ENCODE assay signal across 19 mouse cellular contexts in the genomic region with DNA sequence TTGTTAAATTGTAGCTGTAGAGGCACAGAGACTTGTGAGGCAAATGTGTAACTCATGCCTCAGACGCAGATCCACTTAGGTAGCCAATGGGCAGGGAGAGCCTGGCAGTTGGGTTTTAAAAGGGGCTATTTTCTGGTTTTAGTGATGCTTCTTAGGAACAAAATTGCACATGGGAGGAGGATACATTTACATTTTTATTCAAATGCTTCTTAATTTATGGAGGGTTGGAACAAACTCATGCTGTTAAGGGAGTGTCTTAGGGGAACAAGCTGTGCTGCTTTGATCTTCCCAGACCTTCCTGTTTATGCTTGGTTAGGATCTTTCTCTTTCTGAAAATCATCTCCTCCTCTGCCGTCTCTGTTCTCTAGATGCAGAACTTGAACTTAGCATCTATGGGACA.
DNase-seq lines count a peak whose midpoint lies in the region; ATAC-seq and TF ChIP-seq lines count a peak whose summit lies in the region.
"Had no signal": no experiment of that assay in that cellular context is flagged by ENCODE, and none has a peak within 500 bp of the region (broad histone marks: within the 10 kb centered on the region; RNA-seq: fewer than 3 reads in every experiment).

No protein-coding gene starts in this region.

- H3K27ac ChIP-seq in forebrain, embryonic 13.5 days: no peak overlapping the region
- no peak overlapping the region for H3K27ac ChIP-seq in forebrain, embryonic 10.5 days
- H3K27ac ChIP-seq in hindbrain, embryonic 12.5 days: no peak overlapping the region
- no peak overlapping the region for H3K27ac ChIP-seq in hindbrain, embryonic 14.5 days
- no peak overlapping the region for H3K27ac ChIP-seq in midbrain, embryonic 14.5 days (replicated peaks; ENCODE audit: low read depth, low read length)
- H3K27ac ChIP-seq in midbrain, postnatal 0 days (ENCODE audit: low read depth, low read length): no peak overlapping the region
- H3K27ac ChIP-seq in forebrain, postnatal 0 days (ENCODE audit: low read depth, low read length): no peak overlapping the region
- H3K27ac ChIP-seq: embryonic facial prominence, embryonic 13.5 days; gastrocnemius, adult 2 months; heart, embryonic 13.5 days; hindbrain, embryonic 15.5 days had no signal

- H3K4me3 ChIP-seq in forebrain, embryonic 13.5 days: no peak overlapping the region
- H3K4me3 ChIP-seq in forebrain, embryonic 10.5 days: no peak overlapping the region
- no peak overlapping the region for H3K4me3 ChIP-seq in hindbrain, embryonic 12.5 days
- H3K4me3 ChIP-seq in hindbrain, embryonic 14.5 days (replicated peaks; ENCODE audit: low read length): no peak overlapping the region
- H3K4me3 ChIP-seq in midbrain, embryonic 14.5 days (replicated peaks; ENCODE audit: low read depth, low read length): no peak overlapping the region
- no peak overlapping the region for H3K4me3 ChIP-seq in midbrain, postnatal 0 days (ENCODE audit: low read depth, low read length)
- no peak overlapping the region for H3K4me3 ChIP-seq in forebrain, postnatal 0 days (ENCODE audit: low read depth, low read length)
- H3K4me3 ChIP-seq: embryonic facial prominence, embryonic 13.5 days; gastrocnemius, adult 2 months; heart, embryonic 13.5 days; hindbrain, embryonic 15.5 days had no signal

- no peak overlapping the region for H3K4me2 ChIP-seq in forebrain, embryonic 13.5 days
- H3K4me2 ChIP-seq in hindbrain, embryonic 12.5 days (replicated peaks): no peak overlapping the region
- no peak overlapping the region for H3K4me2 ChIP-seq in hindbrain, embryonic 14.5 days (replicated peaks)
- no peak overlapping the region for H3K4me2 ChIP-seq in midbrain, embryonic 14.5 days (ENCODE audit: low read length)
- no peak overlapping the region for H3K4me2 ChIP-seq in midbrain, postnatal 0 days (ENCODE audit: low read depth, low read length, poor library complexity, severe bottlenecking)
- no peak overlapping the region for H3K4me2 ChIP-seq in forebrain, postnatal 0 days (ENCODE audit: low read depth)
- H3K4me2 ChIP-seq: embryonic facial prominence, embryonic 13.5 days; heart, embryonic 13.5 days; hindbrain, embryonic 15.5 days had no signal

- H3K9ac ChIP-seq in forebrain, embryonic 13.5 days: no peak overlapping the region
- no peak overlapping the region for H3K9ac ChIP-seq in hindbrain, embryonic 12.5 days
- no peak overlapping the region for H3K9ac ChIP-seq in hindbrain, embryonic 14.5 days
- H3K9ac ChIP-seq in midbrain, embryonic 14.5 days (replicated peaks; ENCODE audit: low read length): no peak overlapping the region
- no peak overlapping the region for H3K9ac ChIP-seq in midbrain, postnatal 0 days (replicated peaks; ENCODE audit: low read length, poor library complexity, severe bottlenecking)
- no peak overlapping the region for H3K9ac ChIP-seq in forebrain, postnatal 0 days
- H3K9ac ChIP-seq: embryonic facial prominence, embryonic 13.5 days; heart, embryonic 13.5 days; hindbrain, embryonic 15.5 days had no signal

- no peak for DNase-seq in forebrain, embryonic 10.5 days (ENCODE audit: extremely low spot score, low spot score)
- DNase-seq in hindbrain, embryonic 14.5 days (ENCODE audit: low spot score): no peak
- DNase-seq in midbrain, embryonic 14.5 days: peak; percentile 2
- DNase-seq in midbrain, postnatal 0 days (ENCODE audit: low spot score): no peak
- DNase-seq in forebrain, postnatal 0 days: peak; percentile 3
- no peak for DNase-seq in urinary bladder, adult 18-20 months (ENCODE audit: low spot score in 2 of 2)
- DNase-seq: adrenal gland, postnatal 10 days; cerebellum, adult 18-20 months; cerebellum, adult 9-11 months; cerebellum, postnatal 36 days; gastrocnemius, adult 2 months; gastrocnemius, postnatal 36 days; heart, postnatal 36 days had no signal

- H3K9me3 ChIP-seq in forebrain, embryonic 13.5 days (replicated peaks): no peaks in the 10 kb centered on the region
- no peaks in the 10 kb centered on the region for H3K9me3 ChIP-seq in forebrain, embryonic 10.5 days
- no peaks in the 10 kb centered on the region for H3K9me3 ChIP-seq in hindbrain, embryonic 12.5 days (replicated peaks)
- no peaks in the 10 kb centered on the region for H3K9me3 ChIP-seq in hindbrain, embryonic 14.5 days (ENCODE audit: control insufficient read depth, low read length)
- H3K9me3 ChIP-seq in midbrain, embryonic 14.5 days (ENCODE audit: control insufficient read depth, low read length): no peaks in the 10 kb centered on the region
- no peaks in the 10 kb centered on the region for H3K9me3 ChIP-seq in midbrain, postnatal 0 days (ENCODE audit: low read length)
- no peaks in the 10 kb centered on the region for H3K9me3 ChIP-seq in forebrain, postnatal 0 days (ENCODE audit: low read length)
- H3K9me3 ChIP-seq: embryonic facial prominence, embryonic 13.5 days; heart, embryonic 13.5 days; hindbrain, embryonic 15.5 days had no signal

- no peak for TF ChIP-seq CTCF in midbrain, postnatal 0 days (IDR thresholded peaks at IDR 0.05)
- TF ChIP-seq CTCF in forebrain, postnatal 0 days (IDR thresholded peaks at IDR 0.05; ENCODE audit: low read depth): no peak

- peak; percentile 55; the same call in 1 of the 2 replicates for ATAC-seq in forebrain, embryonic 13.5 days
- 0 out of 2 replicates have a peak, but pooled peaks have one; percentile 40 for ATAC-seq in hindbrain, embryonic 12.5 days (ENCODE audit: low FRiP score)
- no peak for ATAC-seq in hindbrain, embryonic 14.5 days (ENCODE audit: low FRiP score)
- no peak for ATAC-seq in midbrain, embryonic 14.5 days (ENCODE audit: low FRiP score, low TSS enrichment)
- no peak for ATAC-seq in midbrain, postnatal 0 days (ENCODE audit: low FRiP score)
- ATAC-seq in forebrain, postnatal 0 days: peak; percentile 40; the same call in 1 of the 2 replicates
- ATAC-seq: intestine, embryonic 16.5 days had no signal

- H3K4me1 ChIP-seq in forebrain, embryonic 13.5 days: no peaks in the 10 kb centered on the region
- no peaks in the 10 kb centered on the region for H3K4me1 ChIP-seq in forebrain, embryonic 10.5 days
- H3K4me1 ChIP-seq in hindbrain, embryonic 12.5 days: no peaks in the 10 kb centered on the region
- no peaks in the 10 kb centered on the region for H3K4me1 ChIP-seq in hindbrain, embryonic 14.5 days (replicated peaks; ENCODE audit: control insufficient read depth, insufficient read depth, low read length)
- H3K4me1 ChIP-seq in midbrain, embryonic 14.5 days (ENCODE audit: control insufficient read depth, insufficient read depth, low read length): peaks cover 4% of the 10 kb centered on the region; the same call in 1 of the 2 replicates
- no peaks in the 10 kb centered on the region for H3K4me1 ChIP-seq in midbrain, postnatal 0 days (ENCODE audit: insufficient read depth, low read length)
- H3K4me1 ChIP-seq in forebrain, postnatal 0 days (ENCODE audit: insufficient read depth): no peaks in the 10 kb centered on the region
- H3K4me1 ChIP-seq: embryonic facial prominence, embryonic 13.5 days; heart, embryonic 13.5 days; hindbrain, embryonic 15.5 days had no signal

- 53% methylated on average over 2 of the region's 2 CpGs for WGBS in forebrain, embryonic 13.5 days
- WGBS in forebrain, embryonic 10.5 days: 70% methylated on average over 2 of the region's 2 CpGs
- 52% methylated on average over 2 of the region's 2 CpGs for WGBS in hindbrain, embryonic 12.5 days
- whole genome bisulfite sequencing in hindbrain, embryonic 14.5 days: 40% methylated on average over 2 of the region's 2 CpGs
- 33% methylated on average over 2 of the region's 2 CpGs for WGBS in midbrain, embryonic 14.5 days
- 27% methylated on average over 2 of the region's 2 CpGs for WGBS in midbrain, postnatal 0 days
- WGBS in forebrain, postnatal 0 days: 37% methylated on average over 2 of the region's 2 CpGs

- no peaks in the 10 kb centered on the region for H3K27me3 ChIP-seq in forebrain, embryonic 13.5 days
- H3K27me3 ChIP-seq in forebrain, embryonic 10.5 days (ENCODE audit: poor library complexity, severe bottlenecking): no peaks in the 10 kb centered on the region
- H3K27me3 ChIP-seq in hindbrain, embryonic 12.5 days: no peaks in the 10 kb centered on the region
- H3K27me3 ChIP-seq in hindbrain, embryonic 14.5 days (ENCODE audit: control insufficient read depth, insufficient read depth, low read length): no peaks in the 10 kb centered on the region
- no peaks in the 10 kb centered on the region for H3K27me3 ChIP-seq in midbrain, embryonic 14.5 days (ENCODE audit: control insufficient read depth, insufficient read depth, low read length)
- no peaks in the 10 kb centered on the region for H3K27me3 ChIP-seq in midbrain, postnatal 0 days (ENCODE audit: insufficient read depth, low read length)
- H3K27me3 ChIP-seq in forebrain, postnatal 0 days (ENCODE audit: insufficient read depth, low read length): no peaks in the 10 kb centered on the region
- H3K27me3 ChIP-seq: embryonic facial prominence, embryonic 13.5 days; heart, embryonic 13.5 days; hindbrain, embryonic 15.5 days had no signal

- no peaks in the 10 kb centered on the region for H3K36me3 ChIP-seq in forebrain, embryonic 13.5 days (ENCODE audit: poor library complexity, severe bottlenecking)
- H3K36me3 ChIP-seq in forebrain, embryonic 10.5 days (replicated peaks): no peaks in the 10 kb centered on the region
- no peaks in the 10 kb centered on the region for H3K36me3 ChIP-seq in hindbrain, embryonic 12.5 days
- no peaks in the 10 kb centered on the region for H3K36me3 ChIP-seq in hindbrain, embryonic 14.5 days (replicated peaks; ENCODE audit: control insufficient read depth, insufficient read depth)
- H3K36me3 ChIP-seq in midbrain, embryonic 14.5 days (ENCODE audit: control insufficient read depth, insufficient read depth, low read length): no peaks in the 10 kb centered on the region
- H3K36me3 ChIP-seq in midbrain, postnatal 0 days (ENCODE audit: insufficient read depth, low read length): no peaks in the 10 kb centered on the region
- H3K36me3 ChIP-seq in forebrain, postnatal 0 days (ENCODE audit: insufficient read depth): no peaks in the 10 kb centered on the region
- H3K36me3 ChIP-seq: embryonic facial prominence, embryonic 13.5 days; heart, embryonic 13.5 days had no signal

Comparison
In these comparisons a context has a peak if more than half of its experiments do, and no peak if none do; other contexts are left out.
1. ATAC-seq: peak in forebrain, embryonic 13.5 days (single experiment), hindbrain, embryonic 12.5 days (single experiment) and forebrain, postnatal 0 days (single experiment); none in hindbrain, embryonic 14.5 days (single experiment), midbrain, embryonic 14.5 days (single experiment) and midbrain, postnatal 0 days (single experiment).
2. DNase-seq: peak in midbrain, embryonic 14.5 days (single experiment) and forebrain, postnatal 0 days (single experiment); none in forebrain, embryonic 10.5 days (single experiment), hindbrain, embryonic 14.5 days (single experiment), midbrain, postnatal 0 days (single experiment) and urinary bladder, adult 18-20 months (0 of 2).